Mouse (Mus musculus) embryo, embryonic 10 days (tissue): Measurements from ENCODE around the gene Fbf1.
A peak's percentile ranks its signal among the peaks of the same experiment; 100 is the strongest.
"Not testable (repeated sequence)": the region's sequence is repeated elsewhere in the genome, so short reads cannot be mapped to it uniquely, and the experiment has no call there.

ENCODE experiments used
- DNase-seq: peaks from one replicate; pipeline ENCODE4 v3.0.0-alpha.2; 2015; ENCODE audit warnings: low spot score

Fbf1 gene

GRCm38 (mm10) chr11:116133497-116133896 lies 34.5 kb downstream of the Fbf1 start:
- no peak for DNase-seq

DNA sequence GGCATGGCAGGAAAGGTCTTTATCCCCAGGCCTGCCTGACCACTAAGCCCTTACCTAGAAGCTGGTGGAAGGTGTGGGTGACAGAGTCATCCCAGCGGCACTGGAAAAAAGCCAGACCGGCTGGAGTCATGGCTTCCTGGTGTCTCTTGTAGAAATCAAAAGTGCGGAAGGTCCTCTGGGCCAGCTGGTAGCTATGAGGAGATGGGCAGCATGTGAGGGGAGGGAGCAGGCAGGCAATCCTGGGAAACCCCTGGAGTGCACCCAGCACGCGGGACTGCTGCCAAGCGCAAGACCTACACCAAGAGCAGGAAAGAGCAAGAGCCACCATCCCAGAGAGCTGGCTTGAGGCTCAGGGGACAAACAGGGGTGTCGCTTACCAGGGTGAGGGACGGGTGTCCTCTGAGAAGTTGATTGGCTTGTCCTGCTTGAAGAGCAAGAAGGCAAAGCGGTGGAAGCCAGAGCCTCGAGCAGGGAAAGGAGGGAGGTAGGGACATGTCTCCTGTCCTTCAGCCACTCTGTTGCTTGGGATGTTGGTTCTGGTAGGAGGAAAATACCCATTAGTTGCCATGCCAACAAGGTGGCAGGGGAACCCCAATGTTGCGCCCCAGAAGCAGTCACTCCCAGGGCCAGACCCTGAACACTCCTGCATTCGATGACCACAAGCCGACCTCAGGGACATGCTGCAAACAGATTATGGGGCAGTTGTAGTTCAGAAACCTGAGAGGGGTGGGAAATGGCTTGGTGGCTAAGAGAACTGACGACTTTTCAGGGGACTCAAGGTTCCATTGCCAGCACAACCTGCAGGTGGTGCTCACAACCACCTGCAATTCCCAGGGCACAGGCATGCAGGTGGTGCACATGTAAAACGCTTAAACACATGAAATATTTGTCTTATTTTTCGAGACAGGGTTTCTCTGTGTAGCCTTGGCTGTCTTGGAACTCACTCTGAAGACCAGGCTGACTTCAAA lies 35.3 kb downstream of the Fbf1 start:
- DNase-seq: no peak

DNA sequence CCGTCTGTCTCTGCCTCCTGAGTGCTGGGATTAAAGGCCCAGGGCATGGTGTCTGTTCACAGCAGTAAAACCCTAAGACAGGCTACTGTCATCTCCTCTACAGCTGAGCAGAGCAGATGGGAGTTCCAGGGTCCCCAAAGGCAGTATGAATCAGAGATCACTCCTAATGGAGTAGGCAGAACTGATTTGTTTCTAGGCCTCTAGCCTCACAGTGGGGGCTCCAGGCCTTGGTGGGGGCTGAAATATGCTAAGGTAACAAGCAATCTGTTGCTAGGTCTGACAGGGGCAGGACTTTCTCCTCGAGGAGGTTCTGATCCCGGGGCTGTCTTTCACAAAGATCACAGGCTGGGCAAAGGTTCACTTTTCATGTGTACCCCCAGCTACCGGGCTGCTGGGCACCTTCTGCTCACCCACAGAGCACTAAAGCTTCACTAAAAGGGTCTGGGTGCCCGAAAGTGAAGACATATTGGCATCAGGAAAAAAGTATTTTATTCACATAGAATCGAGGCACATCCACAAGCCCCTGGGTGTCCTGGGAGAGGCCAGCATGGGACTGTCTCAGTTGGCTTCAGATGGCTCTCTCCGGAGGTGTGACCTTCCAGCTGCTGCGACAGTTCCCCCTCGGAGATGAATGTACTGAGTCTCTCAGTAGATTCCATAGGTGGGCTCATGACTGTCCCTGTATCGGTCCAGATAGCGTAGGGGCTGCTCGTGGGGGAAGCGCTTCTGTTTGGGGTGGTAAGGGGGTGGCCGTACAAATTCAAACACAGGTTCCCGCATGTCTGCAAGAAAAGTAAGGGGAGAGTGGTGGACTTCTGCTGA lies 36.4 kb downstream of the Fbf1 start:
- DNase-seq: no peak

- DNase-seq: peak; percentile 94
Measured at GRCm38 (mm10) chr11:116130488-116131205, 37.3 kb downstream of the Fbf1 start, which contains the start of gene Trim65. Gene Trim65, minus strand, starts transcription at chr11:116131128.

DNA sequence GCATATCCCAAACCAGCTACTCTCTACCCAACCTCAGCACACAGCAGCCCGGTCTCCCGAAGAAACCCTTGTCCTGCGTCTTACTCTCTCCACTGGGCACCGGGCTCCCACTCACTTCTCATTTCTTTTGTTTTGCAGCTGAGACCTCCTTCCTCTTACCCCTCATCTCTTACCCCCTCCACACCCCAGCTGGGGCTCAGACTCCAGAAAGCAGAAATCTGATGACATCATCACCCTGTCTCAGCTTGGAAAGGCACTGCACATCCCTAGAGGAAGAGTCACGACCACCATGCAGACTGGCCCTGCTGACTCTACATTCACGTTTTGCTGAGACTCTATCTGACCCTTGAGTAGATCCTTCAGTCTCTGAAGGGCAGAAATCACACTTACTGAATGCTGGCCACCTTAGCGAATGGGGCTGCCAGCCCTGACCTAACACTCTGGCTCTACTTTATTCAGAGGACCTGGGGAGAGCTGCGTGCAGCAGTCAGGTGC lies 37.9 kb downstream of the Fbf1 start:
- DNase-seq: peak; percentile 44

DNA sequence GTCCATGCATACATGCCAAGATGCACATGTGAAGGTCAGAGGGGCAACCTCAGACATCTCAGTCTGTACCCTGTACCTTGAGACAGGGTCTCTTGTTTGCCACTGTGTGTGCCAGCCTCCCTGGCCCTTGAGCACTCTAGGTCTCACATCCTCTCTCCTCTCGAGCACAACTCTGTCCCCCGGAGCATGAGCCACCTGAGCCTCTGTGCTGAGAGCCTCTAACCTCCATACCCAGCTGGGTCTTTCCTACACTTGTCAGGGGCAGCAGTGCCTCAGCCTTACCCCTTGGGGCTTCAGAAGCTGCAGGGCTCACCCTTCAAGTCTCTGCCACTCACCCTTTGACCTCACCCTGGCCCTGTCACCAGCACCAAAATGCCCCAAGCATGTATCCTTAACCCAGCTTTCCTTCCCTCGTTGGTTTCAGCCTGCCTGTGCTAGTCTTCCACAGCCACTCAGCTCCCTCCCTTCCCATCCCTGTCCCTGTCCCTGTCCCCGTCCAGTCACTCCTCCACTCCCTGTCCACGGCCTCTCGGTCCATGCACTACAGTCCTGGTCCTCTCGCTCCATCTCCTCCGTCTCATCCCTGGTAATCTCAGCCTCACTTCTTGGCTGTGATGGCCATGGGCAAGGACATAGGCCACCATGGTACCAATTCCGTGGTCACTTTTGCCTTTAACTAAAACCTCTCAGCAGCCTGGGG lies 38.7 kb downstream of the Fbf1 start:
- DNase-seq: no peak

DNA sequence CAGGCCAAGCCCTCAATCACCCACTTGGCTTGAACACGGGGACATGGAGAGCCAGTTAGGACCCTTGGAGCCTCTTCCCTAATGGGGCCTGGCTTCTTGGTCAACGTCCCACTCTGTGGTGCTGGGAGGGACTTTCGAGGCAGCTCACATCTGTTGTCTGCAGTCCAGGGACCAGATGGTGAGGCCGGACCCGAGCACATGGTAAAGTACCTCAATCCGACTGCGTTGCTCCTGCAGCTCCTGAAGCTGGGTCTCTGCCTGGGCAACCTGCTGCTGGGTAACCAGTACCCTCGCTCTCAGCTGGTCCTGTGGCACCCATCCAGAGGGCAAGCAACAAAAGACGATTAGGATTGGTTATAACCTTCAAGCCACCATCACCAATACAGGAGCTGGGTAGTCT lies 40.0 kb downstream of the Fbf1 start:
- DNase-seq: no peak

- DNase-seq: peak; percentile 80
Measured at GRCm38 (mm10) chr11:116127156-116127980, 40.6 kb downstream of the Fbf1 start, which contains the start of gene Trim47. Gene Trim47, minus strand, starts transcription at chr11:116127210.

DNA sequence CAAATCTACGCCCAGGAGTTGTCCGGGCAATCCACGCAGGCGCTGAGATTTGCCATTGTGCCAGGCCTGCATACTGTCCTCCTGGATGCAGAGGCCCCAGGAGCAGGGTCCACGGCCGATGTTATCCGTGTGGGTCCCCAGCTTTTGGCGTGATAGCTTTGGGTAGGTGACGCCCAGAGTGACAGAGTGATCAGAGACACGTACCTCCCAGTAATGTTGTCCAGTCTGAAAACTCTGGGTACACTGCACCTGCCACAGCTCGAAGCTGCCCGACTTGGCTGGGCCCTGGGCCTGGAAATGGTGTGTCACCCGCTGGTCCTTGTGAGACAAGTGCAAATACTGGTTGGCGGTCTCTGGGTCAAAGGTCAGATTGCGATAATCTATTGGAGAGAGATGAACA lies 41.7 kb downstream of the Fbf1 start:
- DNase-seq: no peak

DNA sequence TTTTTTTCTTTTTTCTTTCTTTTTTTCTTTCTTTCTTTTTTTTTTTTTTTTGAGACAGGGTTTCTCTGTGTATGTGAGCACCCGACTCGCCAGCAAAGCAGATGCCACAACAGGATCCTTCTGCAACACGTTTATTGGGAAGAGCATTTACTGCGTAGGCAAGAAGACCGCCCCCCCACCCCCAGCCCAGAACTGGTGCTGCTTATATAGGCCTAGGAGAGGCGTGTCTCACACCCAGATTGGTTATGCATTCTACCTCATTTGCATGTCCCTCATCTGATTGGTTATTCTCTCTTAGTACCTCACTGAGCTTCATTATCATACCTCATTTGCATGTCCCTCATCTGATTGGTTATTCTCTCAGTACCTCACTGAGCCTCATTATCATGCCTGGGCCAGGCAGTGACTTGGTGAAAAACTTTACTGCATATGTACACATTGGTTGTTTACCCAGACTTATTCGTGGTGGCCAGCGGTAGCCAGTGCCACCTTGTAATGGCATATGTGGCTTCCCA lies 46.2 kb downstream of the Fbf1 start:
- DNase-seq: not testable (repeated sequence)

GRCm38 (mm10) chr11:116117819-116118218 lies 50.1 kb downstream of the Fbf1 start:
- no peak for DNase-seq

- DNase-seq: no peak
Measured at GRCm38 (mm10) chr11:116117241-116117640, 50.7 kb downstream of the Fbf1 start.

DNA sequence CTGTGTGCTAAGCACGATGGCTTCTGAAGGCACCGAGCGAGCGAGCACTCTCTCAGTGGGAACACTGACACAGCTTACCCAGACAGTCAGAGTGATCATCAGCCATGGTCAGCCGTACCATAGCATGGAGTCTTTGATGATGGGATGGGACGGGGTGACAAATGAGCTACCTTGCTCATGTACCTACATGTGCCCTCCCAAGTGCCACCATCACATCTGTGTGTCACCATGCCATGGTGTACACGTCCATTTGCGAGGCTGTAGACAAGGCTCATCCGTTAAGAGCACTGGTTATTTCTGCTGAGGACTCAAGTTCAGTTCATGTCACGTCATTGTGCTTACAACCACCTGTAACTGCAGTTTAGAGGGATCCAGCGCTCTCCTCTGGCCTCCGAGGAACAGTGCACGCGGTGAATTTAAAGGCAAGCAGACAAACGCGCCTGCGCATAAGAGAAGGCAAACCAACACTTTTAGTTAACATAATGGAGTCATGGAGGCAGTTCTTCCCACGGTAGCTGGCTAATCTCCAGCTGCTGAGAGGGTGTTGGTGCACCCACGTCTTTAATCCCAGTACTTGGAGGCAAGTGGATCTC lies 56.3 kb downstream of the Fbf1 start:
- DNase-seq: no peak

DNA sequence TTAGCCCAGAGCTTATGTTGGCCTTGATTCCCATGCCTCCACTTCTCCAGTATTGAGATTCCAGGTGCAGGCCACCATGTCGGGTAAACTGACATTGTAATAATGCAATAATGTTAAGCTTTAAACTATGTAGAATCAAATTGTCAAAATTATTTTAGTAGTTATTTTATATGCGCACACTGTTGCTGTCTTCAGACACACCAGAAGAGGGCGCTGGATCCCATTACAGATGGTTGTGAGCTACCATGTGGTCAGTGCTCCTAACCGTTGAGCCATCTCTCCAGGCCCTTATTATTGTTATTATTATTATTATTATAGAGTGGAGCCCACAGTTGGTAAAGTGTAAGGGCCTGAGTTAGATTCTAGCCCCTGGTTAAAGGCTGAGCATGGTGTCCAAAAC lies 56.9 kb downstream of the Fbf1 start:
- DNase-seq: no peak

GRCm38 (mm10) chr11:116110540-116110939 lies 57.4 kb downstream of the Fbf1 start:
- DNase-seq: no peak

DNA sequence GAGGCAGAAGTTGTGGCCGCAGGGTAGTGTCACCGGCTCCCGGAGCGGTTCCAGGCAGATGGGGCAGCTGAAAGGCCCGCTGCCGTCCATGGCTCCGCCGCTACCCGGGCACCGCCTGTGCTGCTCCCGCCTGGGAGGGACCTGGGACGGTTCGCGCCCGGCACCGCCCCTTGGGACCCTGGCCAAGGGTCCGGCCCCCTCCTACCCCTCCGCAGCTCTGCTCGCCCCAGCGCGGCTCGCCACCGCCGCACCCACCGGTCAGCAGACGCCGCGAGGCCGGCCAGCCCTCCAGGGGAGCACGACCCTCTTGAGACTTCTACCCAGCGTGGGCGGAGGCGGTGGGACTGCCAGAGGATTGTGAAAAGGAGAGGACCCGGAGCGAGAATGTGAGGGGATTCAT lies 57.8 kb downstream of the Fbf1 start:
- DNase-seq: no peak

DNA sequence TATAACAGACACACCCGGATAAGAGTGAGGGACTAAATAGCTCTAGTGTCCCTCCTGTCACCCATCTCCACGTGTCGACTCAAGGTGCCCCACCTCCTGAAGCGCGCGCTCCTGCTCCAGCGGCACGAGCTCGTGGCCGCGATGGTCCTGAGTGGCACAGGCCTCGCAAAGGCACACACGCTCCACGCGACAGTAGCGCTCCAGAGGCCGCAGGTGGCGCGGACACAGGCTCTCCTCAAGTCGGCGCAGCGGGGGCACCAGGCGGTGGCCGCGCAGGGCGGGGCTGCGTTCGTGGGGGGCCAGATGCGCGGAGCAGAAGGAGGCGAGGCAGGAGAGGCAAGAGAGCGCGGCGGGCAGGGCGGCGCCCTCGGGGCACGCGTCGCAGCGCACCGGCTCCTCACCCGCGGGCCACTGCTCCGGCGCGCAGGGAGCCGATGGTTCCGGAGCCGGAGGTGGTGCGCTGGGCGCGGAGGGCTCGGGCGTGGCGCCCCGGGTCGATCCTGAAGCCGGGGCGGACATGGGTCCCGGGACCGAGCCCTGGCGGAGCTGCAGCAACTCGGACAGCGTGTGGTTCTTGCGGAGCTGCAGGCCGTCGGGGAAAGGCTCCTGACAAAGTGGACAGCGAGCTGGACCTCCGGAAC lies 58.4 kb downstream of the Fbf1 start:
- DNase-seq: no peak

- no peak for DNase-seq
Measured at GRCm38 (mm10) chr11:116108464-116109137, 59.4 kb downstream of the Fbf1 start.
